35 mouse cellular contexts compared by ENCODE assay signal in the genomic region with DNA sequence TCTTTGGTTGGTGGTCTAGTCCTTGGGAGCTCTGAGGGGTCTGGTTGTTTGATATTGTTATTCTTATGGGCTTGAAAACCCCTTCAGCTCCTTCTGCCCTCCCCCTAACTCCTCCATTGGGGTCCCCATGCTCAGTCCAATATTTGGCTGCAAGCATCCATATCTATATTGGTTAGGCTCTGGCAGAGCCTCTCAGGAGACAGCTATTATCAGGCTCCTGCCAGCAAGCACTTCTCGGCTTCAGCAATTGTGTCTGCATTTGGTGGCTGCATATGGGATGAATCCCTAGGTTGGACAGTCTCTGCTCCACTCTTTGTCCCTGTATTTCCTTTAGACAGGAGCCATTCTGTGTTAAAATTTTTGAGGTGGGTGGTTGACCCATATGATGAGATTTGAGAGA. TPM values are rescaled to one million over a fixed set of nuclear protein-coding genes. Genes with fewer than 3 reads are reported as not detected.
"Had no signal": no experiment of that assay in that cellular context is flagged by ENCODE, and none has a peak within 500 bp of the region (broad histone marks: within the 10 kb centered on the region; RNA-seq: fewer than 3 reads in every experiment).

No protein-coding gene starts in this region.

- H3K27ac ChIP-seq: gastrocnemius, adult 2 months; heart, adult 2 months; heart, embryonic 13.5 days; heart, embryonic 15.5 days; hindbrain, embryonic 10.5 days; hindbrain, embryonic 12.5 days; hindbrain, embryonic 14.5 days; hindbrain, postnatal 0 days; layer of hippocampus, adult 2 months; left cerebral cortex, adult 2 months; limb, embryonic 13.5 days; limb, embryonic 15.5 days had no signal

- DNase-seq: gastrocnemius, adult 2 months; gastrocnemius, postnatal 10 days; gastrocnemius, postnatal 25 days; heart, adult 2 months; heart, postnatal 4 days; kidney, adult 11 months; kidney, adult 8-10 months; kidney, postnatal 10 days; kidney, postnatal 25 days; kidney, postnatal 4 days; left cerebral cortex, postnatal 4 days had no signal

- H3K36me3 ChIP-seq: heart, embryonic 13.5 days; heart, embryonic 15.5 days; hindbrain, embryonic 10.5 days; hindbrain, embryonic 12.5 days; limb, embryonic 13.5 days; limb, embryonic 15.5 days had no signal

- H3K4me2 ChIP-seq: heart, embryonic 11.5 days; heart, embryonic 13.5 days; heart, embryonic 15.5 days; hindbrain, embryonic 12.5 days; hindbrain, embryonic 14.5 days; limb, embryonic 13.5 days; limb, embryonic 15.5 days had no signal

- H3K9ac ChIP-seq: heart, embryonic 13.5 days; heart, embryonic 15.5 days; hindbrain, embryonic 12.5 days; hindbrain, embryonic 14.5 days; limb, embryonic 13.5 days; limb, embryonic 15.5 days had no signal

- H3K4me1 ChIP-seq: heart, embryonic 13.5 days; heart, embryonic 15.5 days; hindbrain, embryonic 10.5 days; hindbrain, embryonic 12.5 days; limb, embryonic 13.5 days; limb, embryonic 15.5 days had no signal

- H3K4me3 ChIP-seq: gastrocnemius, adult 2 months; heart, adult 2 months; heart, embryonic 13.5 days; heart, embryonic 15.5 days; hindbrain, embryonic 10.5 days; hindbrain, embryonic 12.5 days; layer of hippocampus, adult 2 months; left cerebral cortex, adult 2 months; limb, embryonic 13.5 days; limb, embryonic 15.5 days had no signal

- ATAC-seq: forebrain, embryonic 16.5 days; hindbrain, postnatal 0 days; intestine, embryonic 16.5 days had no signal

- H3K9me3 ChIP-seq: heart, embryonic 13.5 days; heart, embryonic 15.5 days; hindbrain, embryonic 10.5 days; hindbrain, embryonic 12.5 days; limb, embryonic 13.5 days; limb, embryonic 15.5 days had no signal

- H3K27me3 ChIP-seq: heart, embryonic 13.5 days; heart, embryonic 15.5 days; hindbrain, embryonic 12.5 days; limb, embryonic 13.5 days; limb, embryonic 15.5 days had no signal

RNA-seq across cellular contexts. Expression of a gene that starts 6.1 kb away (rescaled TPM):
- total RNA-seq: gastrocnemius, adult 2 months; gastrocnemius, postnatal 25 days; hindbrain, postnatal 0 days; layer of hippocampus, adult 2 months; layer of hippocampus, postnatal 10 days; layer of hippocampus, postnatal 25 days; left cerebral cortex, adult 2 months; left cerebral cortex, postnatal 14 days; left cerebral cortex, postnatal 4 days had no signal

RNA-seq across cellular contexts. Expression of a gene that starts 26.1 kb away (rescaled TPM):
- total RNA-seq: gastrocnemius, adult 2 months; gastrocnemius, postnatal 10 days; gastrocnemius, postnatal 25 days; gastrocnemius, postnatal 4 days; granulocyte monocyte progenitor cell, adult 5-6 weeks; heart, adult 2 months; heart, postnatal 25 days; heart, postnatal 4 days; layer of hippocampus, adult 2 months; layer of hippocampus, postnatal 10 days; layer of hippocampus, postnatal 25 days; left cerebral cortex, adult 2 months; left cerebral cortex, postnatal 14 days; left cerebral cortex, postnatal 4 days had no signal
- polyA plus RNA-seq: forebrain, embryonic 16.5 days; frontal cortex, adult 2 months; heart, embryonic 11.5 days; heart, embryonic 13.5 days; heart, embryonic 15.5 days; heart, postnatal 0 days; hindbrain, embryonic 10.5 days; hindbrain, embryonic 12.5 days; hindbrain, embryonic 14.5 days; hindbrain, postnatal 0 days; intestine, embryonic 14.5 days; kidney, embryonic 14.5 days; limb, embryonic 11.5 days; limb, embryonic 13.5 days; limb, embryonic 15.5 days had no signal

RNA-seq across cellular contexts. Expression of a gene that starts 29.7 kb away (rescaled TPM):
- total RNA-seq: gastrocnemius, adult 2 months; gastrocnemius, postnatal 10 days; gastrocnemius, postnatal 25 days; gastrocnemius, postnatal 4 days; granulocyte monocyte progenitor cell, adult 5-6 weeks; heart, adult 2 months; heart, postnatal 25 days; heart, postnatal 4 days; hindbrain, postnatal 0 days; layer of hippocampus, adult 2 months; layer of hippocampus, postnatal 10 days; layer of hippocampus, postnatal 25 days; left cerebral cortex, adult 2 months; left cerebral cortex, postnatal 14 days; left cerebral cortex, postnatal 4 days had no signal
- polyA plus RNA-seq: forebrain, embryonic 16.5 days; frontal cortex, adult 2 months; heart, adult 2 months; heart, embryonic 11.5 days; heart, embryonic 13.5 days; heart, embryonic 15.5 days; heart, postnatal 0 days; hindbrain, embryonic 10.5 days; hindbrain, embryonic 12.5 days; hindbrain, embryonic 14.5 days; hindbrain, postnatal 0 days; intestine, embryonic 14.5 days; limb, embryonic 11.5 days; limb, embryonic 13.5 days; limb, embryonic 15.5 days had no signal
